18 mouse cellular contexts compared by ENCODE assay signal in the genomic region with DNA sequence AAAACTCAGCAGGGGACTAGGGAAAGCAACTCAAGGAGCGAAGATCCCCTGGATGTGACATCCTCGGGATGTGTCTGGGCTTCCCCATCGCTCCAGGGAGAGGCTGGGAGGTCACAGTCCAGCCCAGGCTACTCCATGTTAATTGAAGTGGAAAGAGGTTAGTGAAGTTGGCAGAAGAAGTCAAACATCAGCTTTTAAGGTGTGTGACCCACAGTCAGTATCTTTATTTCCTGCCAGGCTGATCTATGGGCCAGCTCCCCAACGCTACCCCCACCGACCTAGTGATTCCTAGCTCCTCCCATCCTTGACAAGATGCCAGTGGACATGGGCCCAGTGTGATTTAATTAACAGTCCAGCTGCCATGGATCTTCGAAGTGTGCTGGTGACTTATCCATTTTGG.
DNase-seq lines count a peak whose midpoint lies in the region; ATAC-seq lines count a peak whose summit lies in the region.
"Had no signal": no experiment of that assay in that cellular context is flagged by ENCODE, and none has a peak within 500 bp of the region (broad histone marks: within the 10 kb centered on the region; RNA-seq: fewer than 3 reads in every experiment).

No protein-coding gene starts in this region.

- H3K9me3 ChIP-seq in kidney, embryonic 16.5 days (ENCODE audit: low read length) = no peaks in the 10 kb centered on the region
- H3K9me3 ChIP-seq: embryonic facial prominence, embryonic 10.5 days; G1E; hindbrain, embryonic 13.5 days; midbrain, embryonic 12.5 days; neural tube, embryonic 15.5 days had no signal

- WGBS in kidney, embryonic 16.5 days = 37% methylated on average over 6 of the region's 6 CpGs

- intact Hi-C loops in left cerebral cortex, postnatal 4 days (cut with DNase I) = no loop called here
- intact Hi-C loops in left cerebral cortex, postnatal 14 days (cut with DNase I) = no loop called here

- H3K4me1 ChIP-seq in kidney, embryonic 16.5 days (ENCODE audit: insufficient read depth, low read length) = peaks cover 43% of the 10 kb centered on the region
- H3K4me1 ChIP-seq: neural tube, embryonic 15.5 days had no signal

- peak; percentile 68 for ATAC-seq in kidney, embryonic 16.5 days (ENCODE audit: low FRiP score, low TSS enrichment)
- ATAC-seq: forebrain, embryonic 16.5 days had no signal

- 0 out of 2 replicates have a peak overlapping the region, but pooled peaks have one; percentile 13 for H3K27ac ChIP-seq in kidney, embryonic 16.5 days (ENCODE audit: low read length)
- H3K27ac ChIP-seq: embryonic facial prominence, embryonic 10.5 days; hindbrain, embryonic 13.5 days; midbrain, embryonic 12.5 days; neural tube, embryonic 15.5 days had no signal

- H3K9ac ChIP-seq in kidney, embryonic 16.5 days (replicated peaks; ENCODE audit: low read length) = no peak overlapping the region
- H3K9ac ChIP-seq: hindbrain, embryonic 13.5 days; midbrain, embryonic 12.5 days; neural tube, embryonic 15.5 days had no signal

- DNase-seq in left cerebral cortex, postnatal 4 days = peak; percentile 41
- DNase-seq in left cerebral cortex, postnatal 14 days (ENCODE audit: low spot score in 2 of 2) = no peak
- DNase-seq in kidney, adult 18-20 months = peak; percentile 56
- DNase-seq in kidney, postnatal 4 days = peak; percentile 49 to 65
- no peak for DNase-seq in frontal cortex, postnatal 14 days (ENCODE audit: low spot score in 2 of 2)
- no peak for DNase-seq in cerebellum, adult 11-12 months
- DNase-seq: adrenal gland, adult 2 months; cerebellum, adult 2 months; heart, postnatal 36 days; lung, postnatal 14 days; thymus, adult 2 months had no signal

- no peaks in the 10 kb centered on the region for H3K27me3 ChIP-seq in kidney, embryonic 16.5 days (ENCODE audit: insufficient read depth, low read length)
- H3K27me3 ChIP-seq: hindbrain, embryonic 13.5 days; midbrain, embryonic 12.5 days; neural tube, embryonic 15.5 days had no signal

- H3K36me3 ChIP-seq in kidney, embryonic 16.5 days (ENCODE audit: insufficient read depth, low read length) = no peaks in the 10 kb centered on the region
- H3K36me3 ChIP-seq: embryonic facial prominence, embryonic 10.5 days; G1E; hindbrain, embryonic 13.5 days; midbrain, embryonic 12.5 days; neural tube, embryonic 15.5 days had no signal

- no peak overlapping the region for H3K4me3 ChIP-seq in kidney, embryonic 16.5 days (ENCODE audit: low read length)
- H3K4me3 ChIP-seq: embryonic facial prominence, embryonic 10.5 days; hindbrain, embryonic 13.5 days; midbrain, embryonic 12.5 days; neural tube, embryonic 15.5 days had no signal

- no peak overlapping the region for H3K4me2 ChIP-seq in kidney, embryonic 16.5 days (replicated peaks; ENCODE audit: low read depth, low read length)
- H3K4me2 ChIP-seq: hindbrain, embryonic 13.5 days; midbrain, embryonic 12.5 days; neural tube, embryonic 15.5 days had no signal

Comparison
In these comparisons a context has a peak if more than half of its experiments do, and no peak if none do; other contexts are left out.
1. DNase-seq: peak in left cerebral cortex, postnatal 4 days (single experiment), kidney, adult 18-20 months (single experiment) and kidney, postnatal 4 days (2 of 2); none in left cerebral cortex, postnatal 14 days (0 of 2), frontal cortex, postnatal 14 days (0 of 2) and cerebellum, adult 11-12 months (single experiment).